Mouse (Mus musculus) limb, embryonic 10.5 days (tissue): ENCODE results near the gene Bnc1. TPM values are rescaled to one million over a fixed set of nuclear protein-coding genes. Genes with fewer than 3 reads are reported as not detected.

Source experiments
- DNase-seq: peaks from one replicate; pipeline ENCODE4 v3.0.0-alpha.2; 2017; ENCODE audit warnings: low spot score
- H3K27ac ChIP-seq: fragments of 300-500 bp; sonication (generic); 2 replicates; pipeline ENCODE4 v1.5.1; 2016; ENCODE audit warnings: mild to moderate bottlenecking
- H3K27me3 ChIP-seq: fragments of 300-500 bp; sonication (generic); 2 replicates; pipeline ENCODE4 v1.6.1; 2016; ENCODE audit warnings: low read depth, mild to moderate bottlenecking; ENCODE audit not compliant: poor library complexity, severe bottlenecking
- H3K36me3 ChIP-seq: fragments of 300-500 bp; sonication (generic); 2 replicates; pipeline ENCODE4 v1.6.1; 2016; ENCODE audit warnings: mild to moderate bottlenecking, moderate library complexity
- H3K4me1 ChIP-seq: fragments of 300-500 bp; sonication (generic); 2 replicates; pipeline ENCODE4 v1.6.1; 2016
- H3K4me3 ChIP-seq: fragments of 300-500 bp; sonication (generic); 2 replicates; pipeline ENCODE4 v1.5.1; 2016; ENCODE audit warnings: mild to moderate bottlenecking, moderate library complexity
- H3K9me3 ChIP-seq: fragments of 300-500 bp; sonication (generic); replicated peaks from 2 replicates; pipeline ENCODE4 v1.6.1; 2016; ENCODE audit warnings: mild to moderate bottlenecking
- WGBS: fragments of 180-500 bp; shearing (Covaris S2); methylation state at CpG from one replicate; pipeline ENCODE4 v1.1.7; 2016; 5-methylcytosine and 5-hydroxymethylcytosine counted together
- polyA plus RNA-seq: library from polyadenylated mRNA; unstranded; fragments of >200 nt; fragmentation: Nextera tagmentation; extraction: Ambion mirVana; gene quantifications from 2 replicates; pipeline ENCODE4 v1.2.1, GENCODE M21; 2016

The Bnc1 gene
- polyA plus RNA-seq, 1 experiment from 2014 or later: 3.0 TPM

DNA sequence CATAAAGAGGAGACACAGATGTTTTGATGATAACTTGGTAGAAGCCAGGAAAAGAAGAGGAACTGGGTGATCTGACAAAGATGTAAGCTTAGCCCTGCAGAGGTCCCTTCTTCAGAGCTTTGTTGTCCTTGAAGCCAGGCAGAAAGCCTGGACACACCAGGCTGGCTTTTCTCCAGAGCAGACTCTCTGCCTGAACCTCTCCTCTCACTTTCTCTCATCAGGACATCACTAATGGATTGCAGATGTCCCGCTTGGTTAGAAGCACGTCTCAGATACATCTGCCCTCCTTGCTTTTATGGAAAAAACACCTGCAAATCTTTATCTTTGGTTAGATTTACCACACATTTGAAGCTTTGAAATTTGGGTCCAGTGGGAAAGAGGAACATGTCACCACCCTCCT, 7.7 kb upstream of the Bnc1 start:
- Histone ChIP-seq H3K27ac (peak overlapping the region; percentile 67), H3K27me3 (peaks cover 53% of the 10 kb centered on the region), H3K36me3 (no peaks in the 10 kb centered on the region), H3K4me3 (no peak overlapping the region), H3K4me1 (peaks cover 53% of the 10 kb centered on the region), H3K9me3 (no peaks in the 10 kb centered on the region)
- DNase-seq: no peak
- 18% methylated on average over 2 of the region's 2 CpGs for WGBS

DNA sequence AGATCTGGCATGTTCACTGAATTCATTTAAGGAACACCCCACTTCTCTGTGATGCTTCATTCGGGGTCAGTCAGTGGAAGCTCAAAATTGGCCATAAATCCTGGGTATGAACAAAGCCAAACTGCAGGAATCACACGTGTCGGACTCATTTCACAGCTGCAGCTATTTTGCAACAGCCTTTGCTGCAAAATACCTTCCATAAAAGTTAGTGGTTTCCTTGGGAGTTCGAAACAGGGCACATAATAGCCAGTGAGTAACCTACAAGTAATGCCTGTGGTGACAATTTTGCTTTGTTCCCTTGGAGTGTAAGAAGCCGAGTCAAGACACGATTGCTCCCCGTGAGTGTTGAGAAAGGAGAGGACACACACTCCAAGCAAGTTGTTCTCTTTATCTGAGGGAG, 7.3 kb upstream of the Bnc1 start:
- no peak overlapping the region for H3K4me3 ChIP-seq
- no peaks in the 10 kb centered on the region for H3K36me3 ChIP-seq
- H3K27me3 ChIP-seq: peaks cover 58% of the 10 kb centered on the region
- H3K4me1 ChIP-seq: peaks cover 52% of the 10 kb centered on the region
- 36% methylated on average over 7 of the region's 7 CpGs for WGBS
- DNase-seq: no peak
- no peaks in the 10 kb centered on the region for H3K9me3 ChIP-seq
- peak overlapping the region; percentile 67 for H3K27ac ChIP-seq

DNA sequence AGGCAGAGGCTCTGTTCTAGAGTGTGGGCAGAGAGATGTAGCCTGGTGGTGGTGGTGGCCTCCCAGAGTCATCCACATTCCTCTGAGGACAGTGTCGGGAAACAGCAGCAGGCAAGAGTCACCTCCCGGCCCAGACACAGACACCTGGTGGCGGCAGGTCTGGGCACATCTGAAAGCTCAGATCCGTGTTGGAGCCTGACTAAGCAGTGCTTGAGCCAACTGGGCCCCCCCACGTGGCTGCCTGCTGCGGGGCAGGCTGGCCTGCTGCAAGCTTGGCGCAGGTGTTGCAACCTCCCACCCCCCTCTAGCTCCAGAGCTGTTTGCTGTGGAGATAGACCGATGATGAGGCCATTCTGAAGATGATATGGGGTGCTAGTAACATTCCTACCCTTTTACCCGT, 3.9 kb upstream of the Bnc1 start:
- H3K4me1 ChIP-seq: peaks cover 58% of the 10 kb centered on the region
- peaks cover 73% of the 10 kb centered on the region for H3K27me3 ChIP-seq
- H3K36me3 ChIP-seq: no peaks in the 10 kb centered on the region
- DNase-seq: peak; percentile 57
- H3K9me3 ChIP-seq: no peaks in the 10 kb centered on the region
- no peak overlapping the region for H3K4me3 ChIP-seq
- 12% methylated on average over 9 of the region's 9 CpGs for WGBS
- H3K27ac ChIP-seq: 0 out of 2 replicates have a peak overlapping the region, but pooled peaks have one; percentile 0

DNA sequence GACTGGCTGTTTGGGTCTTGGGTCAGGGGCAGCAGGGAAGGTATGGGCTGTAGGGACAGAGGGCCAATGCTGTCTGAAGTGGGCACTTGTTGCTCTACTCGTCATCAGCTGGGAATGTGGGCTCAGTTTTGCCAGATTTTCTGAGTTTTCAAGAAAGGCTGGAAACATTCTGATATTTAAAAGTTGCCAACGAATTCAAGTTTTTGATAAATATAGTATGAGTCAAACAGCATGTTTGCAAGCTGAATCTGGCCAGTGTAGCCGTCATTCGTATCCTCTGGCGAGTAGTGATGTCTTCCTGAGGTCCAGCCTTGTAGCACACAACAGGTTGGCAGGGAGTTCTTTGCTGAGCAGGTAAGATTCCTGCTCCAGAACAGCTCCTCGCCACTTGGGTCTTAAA, 3.0 kb upstream of the Bnc1 start:
- no peak overlapping the region for H3K27ac ChIP-seq
- WGBS: 89% methylated on average over 6 of the region's 6 CpGs
- H3K27me3 ChIP-seq: peaks cover 82% of the 10 kb centered on the region
- H3K4me3 ChIP-seq: no peak overlapping the region
- no peaks in the 10 kb centered on the region for H3K36me3 ChIP-seq
- DNase-seq: no peak
- no peaks in the 10 kb centered on the region for H3K9me3 ChIP-seq
- peaks cover 57% of the 10 kb centered on the region for H3K4me1 ChIP-seq

DNA sequence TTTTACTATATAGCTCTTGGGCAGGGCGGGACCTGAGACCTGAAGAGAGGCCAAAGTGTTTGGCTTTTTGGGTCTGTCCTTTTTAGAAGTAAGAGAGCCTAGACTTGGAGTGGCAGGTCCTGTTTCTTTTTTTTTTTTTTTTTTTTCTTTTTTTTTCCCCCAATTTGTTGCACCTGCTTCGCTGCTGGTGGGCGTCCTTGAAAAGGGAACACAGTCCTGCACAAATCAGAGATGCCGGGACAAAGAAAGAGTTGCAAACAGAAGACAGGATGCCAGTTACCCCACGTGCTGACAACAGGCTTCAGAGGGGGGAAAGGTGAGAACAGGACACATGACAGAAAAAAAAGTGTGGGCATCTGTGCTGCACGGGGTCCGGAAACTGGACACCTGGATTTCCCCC, 1.0 kb upstream of the Bnc1 start:
- H3K4me3 ChIP-seq: no peak overlapping the region
- peaks cover 53% of the 10 kb centered on the region for H3K4me1 ChIP-seq
- 31% methylated on average over 7 of the region's 7 CpGs for WGBS
- H3K27me3 ChIP-seq: peaks cover 95% of the 10 kb centered on the region
- H3K36me3 ChIP-seq: no peaks in the 10 kb centered on the region
- no peaks in the 10 kb centered on the region for H3K9me3 ChIP-seq
- no peak overlapping the region for H3K27ac ChIP-seq
- DNase-seq: no peak

DNA sequence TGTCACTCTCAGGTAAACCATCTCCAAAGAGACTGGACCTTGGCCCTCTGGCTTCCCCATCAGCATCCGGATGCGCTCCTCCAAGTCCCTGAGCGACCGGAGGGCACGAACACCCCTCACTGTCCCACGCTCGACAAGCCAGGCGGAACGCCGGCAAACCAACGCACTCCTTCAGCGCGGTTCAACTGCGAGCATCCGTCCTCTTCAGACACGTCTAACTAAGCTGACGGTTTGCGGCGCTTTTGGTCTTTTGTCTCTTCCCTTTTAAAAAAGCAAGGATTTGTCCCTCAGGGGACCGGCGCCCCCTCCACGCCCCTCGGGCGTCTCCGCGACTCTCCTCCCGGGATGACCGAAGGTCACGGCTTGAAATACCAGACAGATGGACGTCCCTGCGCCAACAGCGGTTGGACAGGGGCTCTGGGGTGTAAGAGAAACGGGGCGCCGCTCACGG, 456 bp downstream of the Bnc1 start:
- Histone ChIP-seq H3K9me3 (no peaks in the 10 kb centered on the region), H3K27me3 (peaks cover 89% of the 10 kb centered on the region), H3K4me1 (peaks cover 48% of the 10 kb centered on the region), H3K4me3 (peak overlapping the region; percentile 66), H3K27ac (peak overlapping the region; percentile 83), H3K36me3 (no peaks in the 10 kb centered on the region)
- WGBS: under 1% methylated on average over 36 of the region's 36 CpGs
- DNase-seq: peak; percentile 63

DNA sequence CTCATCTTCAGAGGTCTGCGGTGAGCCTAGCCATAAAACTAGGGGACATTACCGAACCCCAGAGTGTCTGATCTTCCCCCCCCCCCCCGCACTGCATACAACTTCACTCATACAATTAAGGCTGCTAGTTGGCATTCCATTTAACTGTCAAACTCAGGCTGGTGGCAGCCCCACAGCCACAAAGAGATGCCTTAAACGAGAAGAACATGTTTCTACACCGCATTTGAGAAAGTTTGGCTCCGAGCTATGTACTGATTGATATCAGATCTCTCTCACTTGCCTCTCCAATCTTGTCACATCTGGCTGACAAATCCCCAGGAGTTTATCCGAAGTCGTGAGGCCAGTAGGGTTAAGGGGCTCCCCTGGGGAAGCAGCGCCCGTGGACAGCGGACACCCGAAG, 976 bp downstream of the Bnc1 start:
- Histone ChIP-seq H3K27ac (no peak overlapping the region), H3K27me3 (peaks cover 86% of the 10 kb centered on the region), H3K4me1 (peaks cover 43% of the 10 kb centered on the region), H3K36me3 (no peaks in the 10 kb centered on the region), H3K4me3 (peak overlapping the region; percentile 66), H3K9me3 (no peaks in the 10 kb centered on the region)
- under 1% methylated on average over 12 of the region's 12 CpGs for WGBS
- DNase-seq: no peak

DNA sequence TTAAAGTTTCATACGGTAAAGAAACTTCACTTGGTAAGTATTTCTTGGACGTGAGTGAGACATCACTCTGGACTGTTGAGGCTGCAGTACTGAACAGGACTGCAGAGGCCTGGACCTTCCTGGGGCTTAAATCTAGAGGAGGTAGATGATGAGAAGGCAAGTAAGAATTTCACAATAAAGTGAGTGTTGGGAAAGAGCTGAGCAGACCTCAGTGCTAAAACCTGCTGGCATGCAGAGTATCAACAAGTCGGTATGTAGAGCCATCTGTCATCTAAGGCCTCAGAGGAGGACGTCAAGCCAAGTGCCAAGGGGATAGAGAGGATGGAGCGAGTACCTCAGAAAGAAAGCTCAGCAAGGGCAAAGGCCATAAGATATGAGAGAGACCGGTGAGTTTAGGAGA, 8.4 kb downstream of the Bnc1 start:
- Histone ChIP-seq H3K27me3 (peaks cover 14% of the 10 kb centered on the region), H3K27ac (no peak overlapping the region), H3K4me1 (peaks cover under 1% of the 10 kb centered on the region), H3K4me3 (no peak overlapping the region), H3K36me3 (no peaks in the 10 kb centered on the region), H3K9me3 (no peaks in the 10 kb centered on the region)
- WGBS: 74% methylated on average over 6 of the region's 6 CpGs
- DNase-seq: no peak

DNA sequence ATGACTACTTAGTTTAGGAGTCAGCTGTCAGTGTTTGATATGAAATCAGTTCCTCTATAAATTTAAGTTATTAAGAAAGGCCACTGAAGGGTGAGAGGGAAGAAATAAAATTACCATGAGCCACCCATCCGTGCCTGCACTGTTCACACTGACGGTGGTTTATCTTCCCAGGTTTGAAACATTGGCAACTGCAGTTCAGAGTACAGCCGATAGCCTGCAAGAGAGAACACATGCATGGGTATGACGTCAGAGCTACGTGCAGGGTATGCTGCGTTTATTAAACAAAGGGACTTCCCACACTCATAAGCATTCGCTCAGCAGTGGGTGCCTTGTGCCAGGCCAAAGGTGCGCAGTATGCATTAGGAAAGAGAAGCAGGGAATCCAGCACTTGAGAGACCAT, 13.8 kb downstream of the Bnc1 start:
- Histone ChIP-seq H3K27me3 (peaks cover 8% of the 10 kb centered on the region; the same call in 1 of the 2 replicates), H3K9me3 (no peaks in the 10 kb centered on the region), H3K4me1 (no peaks in the 10 kb centered on the region), H3K27ac (no peak overlapping the region), H3K36me3 (no peaks in the 10 kb centered on the region), H3K4me3 (no peak overlapping the region)
- DNase-seq: no peak
- 87% methylated on average over 8 of the region's 8 CpGs for WGBS

DNA sequence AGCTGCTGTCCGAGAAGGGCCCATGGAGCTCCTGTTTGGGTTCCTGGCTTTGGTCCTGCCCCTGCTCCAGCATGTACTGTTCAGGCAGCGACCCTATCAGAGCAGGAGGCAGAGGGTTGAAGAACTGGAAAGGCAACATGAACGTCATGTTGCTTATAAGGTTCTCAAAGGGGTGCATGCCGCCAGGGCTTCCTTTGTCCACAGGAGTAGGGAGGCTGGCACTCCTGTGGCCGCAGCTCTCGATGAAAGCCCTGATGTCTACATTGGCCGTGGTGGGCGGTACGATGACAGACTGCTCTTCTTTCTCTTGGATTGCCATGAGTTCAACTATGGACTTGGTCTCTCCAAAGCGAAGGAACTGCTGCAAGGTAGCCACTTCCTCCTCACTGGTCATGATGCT, 17.5 kb downstream of the Bnc1 start:
- H3K4me3 ChIP-seq: no peak overlapping the region
- no peaks in the 10 kb centered on the region for H3K4me1 ChIP-seq
- H3K27ac ChIP-seq: no peak overlapping the region
- no peaks in the 10 kb centered on the region for H3K9me3 ChIP-seq
- no peak for DNase-seq
- 91% methylated on average over 10 of the region's 10 CpGs for whole genome bisulfite sequencing
- peaks cover 8% of the 10 kb centered on the region; the same call in 1 of the 2 replicates for H3K27me3 ChIP-seq
- H3K36me3 ChIP-seq: no peaks in the 10 kb centered on the region

DNA sequence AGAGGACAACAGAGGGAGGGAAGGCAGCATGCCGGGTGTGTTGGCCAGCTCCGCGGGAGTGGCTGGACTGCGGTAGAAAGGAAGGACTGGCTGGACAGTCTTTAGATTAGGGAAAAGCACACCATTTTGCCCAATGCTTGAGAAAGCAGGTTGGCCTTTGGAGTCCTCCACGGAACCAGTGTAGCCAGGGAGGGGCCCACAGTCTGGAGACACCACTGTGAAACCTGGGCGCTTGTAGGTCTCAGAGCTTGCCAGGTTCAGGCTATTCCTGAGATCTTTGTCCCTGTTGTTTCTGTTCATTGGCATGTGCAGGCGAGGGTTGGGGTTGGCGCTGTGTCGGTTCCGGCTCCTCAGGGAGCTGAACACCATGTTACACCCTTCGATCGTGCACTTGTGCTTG, 18.2 kb downstream of the Bnc1 start:
- no peak for DNase-seq
- no peaks in the 10 kb centered on the region for H3K36me3 ChIP-seq
- H3K4me3 ChIP-seq: no peak overlapping the region
- peaks cover 8% of the 10 kb centered on the region; the same call in 1 of the 2 replicates for H3K27me3 ChIP-seq
- no peaks in the 10 kb centered on the region for H3K9me3 ChIP-seq
- 93% methylated on average over 12 of the region's 12 CpGs for WGBS
- no peaks in the 10 kb centered on the region for H3K4me1 ChIP-seq
- H3K27ac ChIP-seq: no peak overlapping the region

DNA sequence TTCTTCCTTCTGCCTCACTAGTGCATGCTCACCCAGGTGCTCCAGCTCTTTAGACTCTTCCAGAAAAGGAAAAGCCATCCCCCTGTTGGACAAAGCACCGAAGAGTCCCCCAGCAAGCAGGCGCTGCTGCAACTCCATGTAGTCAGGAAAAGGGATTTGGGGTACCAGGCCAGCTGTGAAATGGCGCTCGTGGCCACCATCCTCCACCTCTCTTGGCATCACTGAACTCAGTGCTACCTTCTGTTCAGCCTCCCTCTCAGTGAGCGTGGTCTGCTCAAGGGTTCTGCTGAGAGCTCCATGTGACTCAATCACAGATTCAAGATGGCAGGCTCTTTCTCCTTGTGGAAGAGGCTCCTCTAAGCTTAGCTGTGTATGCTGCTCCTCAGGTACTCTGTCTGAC, 18.8 kb downstream of the Bnc1 start:
- no peaks in the 10 kb centered on the region for H3K9me3 ChIP-seq
- H3K27me3 ChIP-seq: peaks cover 8% of the 10 kb centered on the region; the same call in 1 of the 2 replicates
- no peak for DNase-seq
- H3K36me3 ChIP-seq: no peaks in the 10 kb centered on the region
- 93% methylated on average over 5 of the region's 5 CpGs for WGBS
- H3K27ac ChIP-seq: no peak overlapping the region
- no peaks in the 10 kb centered on the region for H3K4me1 ChIP-seq
- H3K4me3 ChIP-seq: no peak overlapping the region

DNA sequence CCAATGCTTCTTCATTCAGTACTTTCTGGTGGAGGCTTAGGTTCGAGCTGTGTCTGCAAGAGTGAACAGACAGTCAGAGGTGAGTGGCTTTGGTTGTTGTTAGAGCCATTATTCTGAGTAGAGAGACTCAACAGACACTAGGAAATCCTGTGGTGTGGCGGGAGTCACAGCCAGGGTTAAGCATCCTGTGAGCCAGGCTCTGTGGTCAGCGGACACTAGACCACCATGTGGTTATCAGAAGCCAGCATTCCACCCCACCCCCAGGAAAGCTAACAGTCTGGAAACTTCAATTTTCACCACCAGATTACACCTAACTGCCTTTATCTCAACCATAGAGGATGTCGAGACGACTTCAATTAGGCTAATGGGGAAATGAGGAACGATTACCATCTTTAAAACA, 23.1 kb downstream of the Bnc1 start:
- Histone ChIP-seq H3K9me3 (no peaks in the 10 kb centered on the region), H3K4me1 (no peaks in the 10 kb centered on the region), H3K4me3 (no peak overlapping the region), H3K27me3 (0 out of 2 replicates have a peak, but pooled peaks cover 1% of the 10 kb centered on the region), H3K36me3 (no peaks in the 10 kb centered on the region), H3K27ac (no peak overlapping the region)
- 78% methylated on average over 6 of the region's 6 CpGs for WGBS
- DNase-seq: no peak

DNA sequence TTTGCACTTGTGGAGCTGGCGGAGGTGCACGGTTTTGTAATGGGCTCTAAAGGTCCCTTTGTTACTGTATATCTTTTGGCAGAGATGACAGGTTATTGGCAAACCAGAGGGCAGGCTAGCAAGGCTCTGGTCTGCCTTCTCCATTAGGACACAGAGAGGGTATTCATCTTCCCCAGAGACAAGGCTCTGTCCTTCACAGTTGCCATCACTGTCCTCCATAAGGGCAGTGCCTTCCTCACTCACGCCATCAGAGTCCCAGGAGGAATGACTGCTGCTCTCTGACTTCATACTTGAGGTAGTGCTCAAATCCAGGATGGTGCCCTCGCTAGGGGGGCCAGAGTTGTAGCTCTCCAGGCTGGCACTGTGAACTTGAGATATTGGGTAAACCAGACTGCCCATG, 23.6 kb downstream of the Bnc1 start:
- H3K4me3 ChIP-seq: no peak overlapping the region
- no peaks in the 10 kb centered on the region for H3K27me3 ChIP-seq
- WGBS: 86% methylated on average over 4 of the region's 4 CpGs
- DNase-seq: no peak
- no peaks in the 10 kb centered on the region for H3K4me1 ChIP-seq
- no peak overlapping the region for H3K27ac ChIP-seq
- no peaks in the 10 kb centered on the region for H3K9me3 ChIP-seq
- H3K36me3 ChIP-seq: no peaks in the 10 kb centered on the region
